Mouse (Mus musculus) liver, embryonic 14.5 days (tissue): ENCODE data around the gene Nes.

Experiments used
- CTCF ChIP-seq: IDR thresholded peaks from 2 replicates; pipeline ENCODE4 v1.5.1; 2016; ENCODE audit warnings: antibody characterized with exemption, low read depth, control low read depth
- EP300 ChIP-seq: IDR thresholded peaks from 2 replicates; pipeline ENCODE4 v1.6.1; 2016; ENCODE audit warnings: antibody characterized with exemption, low read depth

DNA sequence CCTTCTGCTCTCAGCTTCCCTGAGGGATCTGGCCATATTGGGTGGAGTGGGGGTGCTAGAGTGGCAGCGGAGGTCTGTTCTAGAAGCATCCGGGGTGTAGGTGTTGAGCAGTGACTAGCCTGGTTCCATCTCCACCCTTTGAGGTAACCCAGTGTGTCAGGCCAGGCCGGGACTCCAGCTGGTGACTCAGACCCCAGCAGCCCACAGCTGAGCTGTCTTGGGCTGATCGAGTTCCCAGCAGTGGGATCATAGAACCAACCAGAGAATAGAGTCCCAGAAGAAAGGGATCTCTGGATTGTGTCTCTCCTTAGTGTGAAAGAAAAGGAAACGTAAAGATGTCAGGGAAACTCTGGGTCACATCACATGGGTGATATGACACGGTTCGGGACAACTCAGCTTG lies 11.5 kb upstream of the Nes start:
- no peak for TF ChIP-seq CTCF
- TF ChIP-seq EP300, result no peak
